Mouse (Mus musculus): ENCODE results near the gene Fbln2.
A peak's percentile ranks its signal among the peaks of the same experiment; 100 is the strongest.

Gene Fbln2

DNA sequence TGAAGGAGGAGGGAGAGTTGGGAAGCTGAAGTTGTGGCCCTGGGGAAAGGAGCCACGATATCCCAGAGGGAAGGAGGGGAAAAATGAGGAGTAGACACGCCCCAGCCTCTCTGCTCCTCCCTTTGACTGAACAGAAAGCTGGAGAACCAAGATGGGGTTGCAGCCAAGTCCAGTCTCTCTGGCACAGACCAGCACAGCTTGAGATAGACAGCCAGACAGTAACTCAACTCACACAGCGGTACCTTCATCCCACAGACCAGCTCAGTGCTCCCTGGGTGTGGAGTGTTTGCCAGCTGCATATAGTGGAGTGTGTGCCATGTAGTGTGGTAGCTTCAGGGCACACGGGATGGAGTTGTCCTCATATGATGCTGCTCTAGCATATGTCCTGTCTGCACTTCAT is 16.7 kb downstream of the Fbln2 start:
- no peak for DNase-seq (ENCODE audit: low read depth, low spot score)

DNA sequence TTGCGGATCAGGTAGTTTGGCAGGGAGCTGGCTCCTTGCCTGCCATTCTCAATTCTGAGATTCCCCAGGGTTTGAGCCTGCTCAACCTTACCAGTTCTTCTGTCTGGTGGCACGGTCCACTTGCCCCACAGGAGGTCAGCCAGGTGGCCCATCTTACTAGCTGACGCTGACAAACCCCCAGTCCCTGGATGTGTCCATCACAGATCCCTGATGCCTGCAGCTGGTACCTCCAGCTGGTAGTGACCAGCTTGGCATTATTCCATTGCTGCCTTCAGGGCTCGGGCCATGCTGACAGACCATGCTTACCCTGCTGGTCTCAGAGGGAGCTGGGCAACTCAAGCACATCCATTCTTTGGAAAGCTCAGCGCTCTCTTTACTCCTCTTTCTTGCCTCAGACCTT is 18.7 kb downstream of the Fbln2 start:
- DNase-seq (ENCODE audit: low read depth, low spot score): no peak

DNA sequence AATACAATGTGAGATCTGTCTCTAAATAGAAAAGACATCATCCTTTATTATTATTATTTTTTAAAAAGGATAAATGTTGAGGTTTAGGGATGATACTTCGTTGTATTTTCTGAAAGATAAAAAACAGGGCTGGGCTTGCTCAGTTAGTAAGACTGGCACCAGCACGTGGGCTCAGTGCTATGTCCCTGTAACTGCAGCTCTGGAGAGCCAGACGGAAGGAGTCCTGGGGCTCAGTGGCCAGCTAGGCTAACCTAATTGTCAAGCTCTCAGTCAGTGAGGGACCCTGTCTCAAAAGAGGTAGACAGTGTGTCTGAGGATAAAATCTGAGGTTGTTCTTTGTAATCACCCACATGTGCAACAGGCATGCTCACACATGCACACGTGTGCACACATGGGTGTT is 19.3 kb downstream of the Fbln2 start:
- no peak for DNase-seq (ENCODE audit: low read depth, low spot score)

DNA sequence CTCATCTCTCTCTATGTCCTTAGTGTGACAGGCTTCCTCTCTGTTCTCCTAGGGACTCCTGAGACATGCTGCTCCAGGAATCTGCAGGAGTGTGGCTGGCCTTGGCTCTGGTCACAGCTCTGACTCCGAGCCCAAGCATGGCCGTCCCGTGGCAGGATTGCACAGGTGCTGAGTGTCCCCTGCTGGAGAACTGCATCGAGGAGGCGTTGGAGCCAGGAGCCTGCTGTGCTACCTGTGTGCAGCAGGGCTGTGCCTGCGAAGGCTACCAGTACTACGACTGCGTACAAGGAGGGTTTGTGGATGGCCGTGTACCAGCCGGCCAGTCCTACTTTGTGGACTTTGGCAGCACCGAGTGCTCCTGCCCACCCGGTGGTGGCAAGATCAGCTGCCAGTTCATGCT is 20.8 kb downstream of the Fbln2 start:
- DNase-seq (ENCODE audit: low read depth, low spot score): no peak

DNA sequence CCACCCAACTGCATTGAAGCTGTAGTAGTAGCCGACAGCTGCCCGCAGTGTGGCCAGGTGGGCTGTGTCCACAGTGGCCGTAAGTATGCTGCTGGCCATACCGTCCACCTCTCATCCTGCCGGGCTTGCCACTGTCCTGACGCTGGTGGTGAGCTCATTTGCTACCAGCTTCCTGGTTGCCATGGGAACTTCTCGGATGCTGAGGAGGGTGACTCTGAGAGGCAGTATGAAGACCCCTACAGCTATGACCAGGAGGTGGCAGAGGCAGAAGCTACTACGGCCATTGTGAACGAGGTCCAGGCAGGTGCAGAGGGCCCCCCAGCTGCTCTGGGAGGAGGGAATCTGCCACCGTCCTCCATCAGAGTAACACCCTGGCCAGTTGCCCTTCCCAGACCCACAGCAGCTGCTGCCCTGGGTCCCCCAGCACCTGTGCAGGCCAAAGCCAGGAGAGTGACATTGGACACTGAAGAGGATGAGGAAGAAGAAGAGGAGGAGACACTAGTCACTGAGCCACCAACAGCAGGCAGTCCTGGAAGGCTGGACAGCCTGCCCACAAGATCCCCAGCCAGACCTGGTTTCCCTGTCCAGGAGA is 21.3 kb downstream of the Fbln2 start:
- no peak for DNase-seq (ENCODE audit: low read depth, low spot score)

DNA sequence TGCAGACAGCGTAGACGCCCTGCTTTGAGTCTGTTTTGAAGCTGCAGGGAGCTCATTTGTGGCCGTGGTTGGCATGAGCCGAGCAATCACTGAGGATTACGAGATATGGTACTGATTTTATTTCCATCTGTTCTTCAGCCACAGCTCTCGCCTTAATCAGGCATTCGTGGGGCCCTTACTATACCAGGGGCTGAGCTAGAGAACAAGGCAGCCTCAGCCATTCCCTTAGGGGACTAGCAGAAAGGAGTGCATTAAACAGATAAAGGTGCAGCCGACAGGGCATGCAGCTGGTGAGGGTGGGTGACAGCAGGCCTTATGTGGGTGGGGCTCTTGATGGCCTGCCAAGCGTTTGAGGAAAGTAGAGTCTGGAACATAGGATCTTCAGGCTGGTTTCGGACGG is 23.8 kb downstream of the Fbln2 start:
- DNase-seq (ENCODE audit: low read depth, low spot score): no peak

DNA sequence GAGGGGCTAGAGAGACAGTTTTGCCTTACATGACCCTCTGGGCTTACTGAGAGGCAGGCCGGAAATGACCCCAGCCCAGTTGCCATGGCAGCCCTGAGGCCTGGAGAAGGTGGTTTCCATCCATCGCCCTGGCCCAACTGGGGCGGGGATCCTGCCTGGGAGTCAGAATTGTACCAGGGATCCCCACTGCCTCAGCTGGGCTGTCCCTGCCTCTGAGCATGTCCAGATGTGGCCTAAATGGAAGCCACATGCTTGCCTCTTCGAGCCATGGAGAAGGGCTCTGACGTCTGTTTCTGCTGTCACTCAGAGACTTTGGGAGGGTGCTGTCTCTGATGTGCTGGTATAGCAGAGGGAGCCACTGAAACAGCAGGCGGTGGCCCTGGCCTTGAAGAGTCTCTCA is 24.2 kb downstream of the Fbln2 start:
- no peak for DNase-seq (ENCODE audit: low read depth, low spot score)

DNA sequence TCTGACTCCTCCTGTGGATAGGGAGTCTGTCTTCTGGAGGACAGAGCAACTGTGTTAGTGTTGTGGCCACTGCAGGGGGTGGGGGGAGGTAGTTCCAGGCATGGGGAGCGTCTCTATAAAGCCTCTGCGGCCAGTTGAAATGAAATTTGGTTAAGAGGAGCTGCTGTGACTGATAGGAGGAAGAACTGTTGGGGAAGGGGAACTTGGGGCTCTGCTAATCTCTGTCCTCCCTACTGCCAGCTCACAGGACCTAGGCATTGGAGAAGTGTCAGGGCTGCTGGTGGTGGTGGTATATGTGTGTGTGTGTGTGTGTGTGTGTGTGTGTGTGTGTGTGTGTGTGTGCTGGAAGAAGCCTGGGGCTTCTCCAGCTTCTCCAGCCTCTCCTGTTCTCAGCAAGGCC is 25.0 kb downstream of the Fbln2 start:
- DNase-seq (ENCODE audit: low read depth, low spot score): no peak

DNA sequence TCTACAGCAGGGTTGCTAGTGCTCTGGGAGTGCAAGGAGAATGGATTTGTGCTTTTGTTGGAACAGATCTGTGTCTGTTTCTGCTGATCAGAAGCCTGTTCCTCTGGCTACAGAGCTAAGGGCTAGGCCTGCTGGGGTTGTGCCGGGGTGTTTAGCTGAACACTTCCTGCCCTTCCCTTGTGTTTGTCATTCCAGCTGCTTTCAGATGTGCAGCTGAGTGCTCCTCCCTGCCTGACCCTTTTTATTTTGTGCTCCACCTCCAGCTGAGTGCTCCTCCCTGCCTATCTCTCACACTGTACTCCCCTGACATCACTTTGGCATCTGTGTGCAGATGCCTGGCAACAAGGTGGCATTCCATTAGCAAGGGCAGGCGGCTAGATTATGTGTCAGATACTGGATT is 28.3 kb downstream of the Fbln2 start:
- DNase-seq (ENCODE audit: low read depth, low spot score): no peak

DNA sequence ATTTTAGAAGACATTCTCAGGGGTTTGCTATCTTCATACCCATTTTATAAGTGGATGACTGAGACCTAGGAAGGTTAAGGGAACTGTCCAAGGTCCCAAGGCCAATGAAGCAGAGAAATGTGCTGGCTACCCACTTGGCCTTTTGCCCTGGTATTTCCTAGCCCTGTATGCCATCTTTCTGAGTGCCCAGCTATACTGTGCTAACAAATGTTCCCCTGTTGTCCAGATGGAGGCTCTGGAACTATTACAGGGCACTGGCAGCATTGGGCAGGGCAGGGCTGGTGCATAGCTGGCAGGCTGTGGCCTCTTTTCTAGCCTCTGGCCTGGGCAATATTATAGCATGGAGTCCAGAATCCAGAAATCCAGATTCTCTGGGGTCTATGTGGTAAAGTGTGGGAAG is 28.7 kb downstream of the Fbln2 start:
- DNase-seq (ENCODE audit: low read depth, low spot score): no peak

DNA sequence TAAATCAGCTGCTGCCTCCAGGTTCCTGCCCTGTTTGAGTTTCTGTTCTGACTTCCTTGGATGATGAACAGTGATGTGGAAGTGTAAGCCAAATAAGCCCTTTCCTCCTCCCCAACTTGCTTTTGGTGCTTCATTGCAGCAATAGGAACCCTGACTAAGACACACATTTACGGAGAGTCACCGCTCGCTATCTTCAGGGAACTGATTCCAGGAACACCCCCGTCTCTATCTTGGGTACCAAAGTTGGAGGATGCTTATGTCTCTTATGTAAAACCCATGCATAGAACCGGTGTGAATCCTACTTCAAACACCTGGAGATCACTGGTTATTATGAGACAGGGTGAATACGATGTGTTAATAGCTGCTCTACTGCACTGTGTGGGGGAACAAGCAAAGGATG is 31.1 kb downstream of the Fbln2 start:
- DNase-seq (ENCODE audit: low read depth, low spot score): no peak

DNA sequence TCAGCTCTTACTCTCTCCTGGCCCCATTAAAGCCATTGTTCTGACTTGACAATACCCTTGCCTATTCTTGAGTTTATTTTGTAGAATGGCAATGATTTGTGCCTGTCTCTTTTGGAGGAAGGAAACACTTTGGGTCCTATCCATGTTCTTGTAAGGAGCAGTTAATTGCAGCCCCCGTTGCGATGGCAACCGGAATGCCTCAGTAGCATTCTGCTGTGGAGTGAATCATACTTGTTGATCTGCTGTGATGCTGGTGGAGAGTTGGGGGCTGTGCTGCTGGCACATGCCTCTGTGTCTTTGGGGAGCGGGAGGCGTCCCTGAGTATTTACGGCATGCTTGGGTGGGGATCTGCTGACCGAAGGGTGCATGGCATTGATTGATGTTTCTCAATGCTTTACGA is 32.1 kb downstream of the Fbln2 start:
- no peak for DNase-seq (ENCODE audit: low read depth, low spot score)

DNA sequence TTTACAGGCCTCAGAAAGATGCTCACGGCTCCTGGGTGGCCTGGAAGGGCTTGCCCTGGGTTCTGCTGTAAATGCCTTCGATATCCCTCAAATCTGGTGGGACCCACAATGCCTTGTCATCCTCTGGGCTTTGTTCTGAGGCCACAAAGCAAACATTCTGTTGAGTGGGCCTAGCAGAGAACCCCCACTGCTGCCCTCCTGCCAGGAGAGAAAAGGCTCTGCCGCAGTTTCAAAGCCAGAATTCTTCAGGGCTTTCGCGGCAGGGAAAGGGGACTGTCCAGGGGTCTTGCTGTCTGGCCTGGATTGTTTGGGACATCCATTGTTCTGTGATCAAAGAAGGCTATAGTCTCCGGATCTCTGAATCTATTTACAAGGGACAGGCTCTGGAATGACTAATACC is 33.1 kb downstream of the Fbln2 start:
- DNase-seq (ENCODE audit: low read depth, low spot score): no peak

DNA sequence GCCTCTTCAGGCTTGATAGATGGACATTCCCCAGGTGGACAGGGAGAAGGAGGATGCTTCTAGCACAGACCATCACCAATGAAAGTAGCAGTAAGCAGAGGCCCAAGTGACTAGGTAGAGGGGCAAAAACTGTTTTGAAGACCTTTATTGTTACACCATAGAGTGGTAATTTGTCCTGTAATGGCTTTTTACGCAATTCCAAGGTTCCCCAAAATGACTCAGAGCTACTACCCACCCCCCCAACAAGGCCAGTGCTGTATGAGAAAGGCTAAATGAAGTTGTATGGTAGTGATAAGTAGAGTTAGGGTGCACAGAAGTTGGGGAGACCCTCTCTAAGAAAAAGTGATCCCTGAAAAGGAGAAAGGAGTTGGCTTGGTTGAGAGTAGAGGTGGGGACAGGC is 35.1 kb downstream of the Fbln2 start:
- DNase-seq (ENCODE audit: low read depth, low spot score): no peak

DNA sequence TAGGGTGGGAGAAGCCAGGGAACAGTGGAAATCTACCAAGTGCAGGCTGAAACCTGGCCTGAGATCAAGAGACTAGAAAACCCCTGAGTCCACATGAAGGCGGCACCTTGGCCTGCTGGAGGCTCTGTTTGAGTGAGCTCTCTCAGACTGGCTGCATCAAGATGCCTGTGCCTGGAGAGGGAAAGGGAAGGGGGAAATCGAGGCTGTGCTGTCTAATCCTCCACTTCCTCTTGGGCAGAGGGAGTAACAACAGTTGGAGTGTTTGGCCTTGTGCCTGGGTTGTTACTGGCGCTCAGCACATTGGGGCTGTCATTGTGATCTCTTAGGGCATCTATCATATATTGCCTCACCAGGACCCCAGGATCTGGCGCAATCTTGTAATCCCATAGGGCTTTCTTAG is 36.4 kb downstream of the Fbln2 start:
- DNase-seq (ENCODE audit: low read depth, low spot score): no peak

DNA sequence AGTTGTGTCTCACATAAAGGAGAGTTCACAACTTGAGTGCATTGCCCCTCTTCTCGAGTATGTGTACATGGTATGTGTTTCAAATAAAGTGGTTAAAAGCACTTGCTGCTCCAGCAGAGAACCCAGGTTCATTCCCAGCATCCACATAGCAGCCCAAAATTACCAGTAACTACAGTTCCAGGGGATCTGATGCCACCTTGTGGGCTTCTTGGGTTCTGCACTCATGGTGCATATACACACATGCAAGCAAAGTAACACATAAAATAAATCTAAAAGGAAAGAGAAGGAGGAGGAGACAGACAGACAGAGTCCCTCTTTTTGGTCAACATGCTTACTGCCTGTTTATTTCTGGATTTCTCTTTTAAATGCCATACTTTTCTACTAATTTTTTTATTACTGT is 37.5 kb downstream of the Fbln2 start:
- DNase-seq (ENCODE audit: low read depth, low spot score): no peak

DNA sequence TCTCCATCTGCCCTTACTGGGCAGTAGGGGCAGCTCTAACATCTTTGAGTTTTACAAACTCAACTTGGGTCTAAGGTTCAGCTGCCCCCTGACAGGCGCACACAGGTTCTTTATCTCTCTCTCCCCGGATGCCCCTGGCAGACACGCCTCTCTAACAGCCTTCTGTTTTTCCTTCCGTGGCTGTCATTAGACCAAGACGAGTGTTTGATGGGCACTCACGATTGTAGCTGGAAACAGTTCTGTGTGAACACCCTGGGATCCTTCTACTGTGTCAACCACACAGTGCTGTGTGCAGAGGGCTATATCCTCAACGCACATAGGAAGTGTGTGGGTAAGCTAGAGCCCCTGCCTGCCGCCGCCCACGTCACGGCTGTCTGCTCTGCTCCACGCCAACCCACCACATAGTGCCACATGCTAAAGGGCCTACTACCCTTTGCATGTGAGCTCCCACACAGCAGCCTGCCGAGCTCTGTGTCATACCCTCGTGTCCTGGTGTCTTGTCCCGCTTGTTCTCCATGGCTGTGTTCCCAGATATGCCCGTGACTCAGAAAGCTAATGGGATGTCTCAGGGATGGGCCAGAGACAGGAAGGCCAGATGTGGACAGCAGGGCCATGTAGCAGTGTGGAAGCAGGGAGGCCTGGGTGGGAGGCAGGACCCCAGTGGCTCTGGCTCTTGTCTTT is 47.3 kb downstream of the Fbln2 start:
- DNase-seq (ENCODE audit: low read depth, low spot score): peak; percentile 42

DNA sequence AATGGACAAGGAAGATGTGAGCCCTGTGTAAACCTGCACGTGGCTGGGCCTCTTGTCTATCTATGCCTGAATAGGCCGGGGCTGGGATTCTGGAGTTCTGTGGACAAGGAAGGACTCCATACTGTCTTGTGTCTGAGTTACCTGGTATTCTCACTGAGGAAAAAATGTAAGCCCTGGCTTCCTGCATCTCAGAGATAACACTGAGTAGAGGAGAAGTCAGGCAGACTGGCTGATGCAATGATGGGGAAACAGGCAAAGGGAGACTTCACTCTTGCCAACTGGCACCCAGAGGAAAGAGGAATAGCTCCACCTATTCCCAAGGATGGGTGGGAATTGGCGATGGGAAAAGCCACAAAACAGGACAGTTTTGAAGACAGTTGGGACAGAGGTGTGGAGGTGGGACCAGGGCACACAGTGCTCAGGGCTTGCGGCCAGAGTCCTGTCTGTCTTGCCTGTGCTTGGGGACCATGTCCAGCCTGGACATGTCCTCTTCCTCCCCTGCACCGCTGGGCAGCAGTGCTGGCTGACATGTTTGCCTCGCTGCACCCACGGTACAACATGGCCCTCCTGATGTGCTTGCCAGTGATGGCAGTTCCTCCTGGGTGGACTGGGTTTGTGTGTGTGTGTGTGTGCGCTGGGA is 48.2 kb downstream of the Fbln2 start:
- DNase-seq (ENCODE audit: low read depth, low spot score): no peak

DNA sequence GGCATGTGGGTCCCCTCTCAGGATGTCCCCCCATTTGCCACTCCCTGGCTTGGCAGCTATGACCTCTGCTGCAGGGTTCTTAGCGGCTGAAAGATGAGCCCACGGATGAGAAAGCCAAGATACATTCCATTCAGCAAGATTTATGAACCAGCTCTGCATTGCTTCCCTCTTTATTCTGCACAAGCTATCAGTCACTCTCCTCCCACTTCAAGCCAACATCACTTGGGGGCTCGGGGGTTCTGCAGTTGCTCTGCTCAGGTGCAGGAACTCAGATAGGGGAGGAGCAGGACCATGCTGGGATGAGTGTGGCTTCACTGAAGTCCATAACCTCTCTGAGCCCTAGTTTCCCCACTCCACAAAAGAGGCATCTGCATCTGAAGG is 48.7 kb downstream of the Fbln2 start:
- DNase-seq (ENCODE audit: low read depth, low spot score): no peak

DNA sequence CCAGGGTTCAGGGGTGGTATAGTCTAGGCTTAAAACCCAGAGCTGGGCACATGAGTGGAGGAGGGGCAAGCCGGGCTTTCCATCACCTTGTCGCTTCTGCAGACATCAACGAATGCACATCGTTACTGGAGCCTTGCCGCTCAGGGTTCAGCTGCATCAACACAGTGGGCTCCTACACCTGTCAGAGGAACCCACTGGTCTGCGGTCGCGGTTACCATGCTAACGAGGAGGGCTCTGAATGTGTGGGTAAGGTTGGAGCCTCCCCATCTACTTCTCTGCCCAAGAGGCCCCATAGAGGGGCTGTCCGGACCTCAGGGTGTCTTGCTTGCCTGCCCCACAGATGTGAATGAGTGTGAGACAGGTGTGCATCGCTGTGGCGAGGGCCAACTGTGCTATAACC is 53.4 kb downstream of the Fbln2 start:
- DNase-seq (ENCODE audit: low read depth, low spot score): no peak

DNA sequence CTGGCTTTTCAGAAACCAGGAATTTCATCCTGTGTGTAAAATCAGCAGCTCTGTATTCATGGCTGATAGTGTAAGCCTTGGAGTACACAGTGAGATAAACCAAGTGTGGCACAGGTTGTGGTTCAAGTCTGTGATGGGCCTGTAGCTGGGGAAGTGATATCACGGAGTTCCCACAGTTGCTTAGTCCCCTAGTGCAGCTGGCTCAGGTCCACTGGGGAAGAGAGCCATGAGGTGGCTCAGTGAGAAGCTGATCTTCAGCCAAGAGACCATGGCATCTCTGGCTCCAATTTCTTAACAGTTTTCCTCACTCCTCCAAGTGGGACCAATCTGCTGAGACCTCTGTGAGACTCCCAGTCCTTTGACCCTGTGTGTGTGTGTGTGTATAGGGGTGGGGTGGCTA is 54.4 kb downstream of the Fbln2 start:
- DNase-seq (ENCODE audit: low read depth, low spot score): no peak

DNA sequence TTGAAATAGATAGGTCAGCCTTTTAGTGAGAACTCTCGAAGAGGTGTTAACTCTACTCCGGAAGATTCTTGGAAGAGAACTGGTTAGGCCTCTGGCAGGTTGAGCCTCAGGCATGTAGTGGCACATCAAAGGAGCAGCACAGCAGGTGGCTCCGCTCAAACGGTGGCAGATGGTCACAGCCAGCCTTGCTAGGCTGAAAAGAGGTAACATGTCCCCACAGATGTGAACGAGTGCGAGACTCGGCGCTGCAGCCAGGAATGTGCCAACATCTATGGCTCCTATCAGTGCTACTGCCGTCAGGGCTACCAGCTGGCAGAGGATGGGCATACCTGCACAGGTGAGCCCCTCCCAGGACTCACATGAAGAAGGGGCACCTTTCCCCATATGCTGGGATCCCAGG is 56.1 kb downstream of the Fbln2 start:
- DNase-seq (ENCODE audit: low read depth, low spot score): no peak

DNA sequence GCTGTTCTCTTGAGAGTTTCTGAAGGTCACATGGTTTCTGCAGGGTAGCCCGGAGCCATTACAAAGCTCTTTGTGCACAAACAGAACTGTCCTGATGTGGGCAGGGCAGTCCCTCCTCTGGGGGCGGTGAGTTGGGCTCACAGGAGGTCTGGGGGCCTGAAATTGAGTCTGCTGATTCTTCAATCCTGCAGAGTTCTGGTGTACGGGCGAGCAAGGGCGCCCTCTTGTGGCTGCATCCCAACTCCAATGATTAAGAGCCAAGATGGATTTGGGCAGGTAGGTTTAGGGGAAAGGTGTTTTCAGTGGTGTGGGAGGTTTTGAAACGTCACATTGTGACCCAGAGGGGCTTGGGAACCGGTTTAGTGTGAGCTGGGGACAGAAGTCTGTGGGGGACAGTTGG is 65.3 kb downstream of the Fbln2 start:
- DNase-seq (ENCODE audit: low read depth, low spot score): peak; percentile 74

DNA sequence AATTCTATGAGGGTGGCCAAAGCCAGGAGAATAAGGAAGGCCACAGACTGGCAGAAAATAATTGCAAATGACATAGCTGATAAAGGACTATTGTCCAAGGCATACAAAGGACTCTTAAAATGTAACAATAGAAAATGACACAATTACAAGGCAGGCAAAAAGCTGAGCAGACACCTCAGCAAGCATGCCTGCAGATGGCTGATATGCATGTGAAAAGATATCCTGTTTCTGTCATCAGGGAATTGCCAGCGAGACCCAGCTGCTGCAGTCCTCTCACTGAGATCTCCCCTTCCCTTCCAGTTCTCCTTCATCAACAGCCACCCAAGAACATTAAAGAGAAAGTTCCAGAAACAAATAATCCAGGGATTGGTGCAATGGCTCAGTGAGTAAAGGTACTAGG is 66.0 kb downstream of the Fbln2 start:
- no peak for DNase-seq (ENCODE audit: low read depth, low spot score)
